Mouse (Mus musculus) heart, adult 2 months (tissue): ENCODE data around the gene Ddx52. TPM values are rescaled to one million over a fixed set of nuclear protein-coding genes. Genes with fewer than 3 reads are reported as not detected.
A peak's percentile ranks its signal among the peaks of the same experiment; 100 is the strongest.

Experiments used
- DNase-seq, 2 experiments: peaks; one replicate each; pipeline ENCODE4 v3.0.0; 2021
- H3K27ac ChIP-seq: fragments of 200-600 bp; 2 replicates; pipeline ENCODE4 v1.8.1; 2022
- H3K27me3 ChIP-seq: fragments of 200-500 bp; 2 replicates; pipeline ENCODE4 v1.6.1; 2012; ENCODE audit warnings: mild to moderate bottlenecking, low read length, inconsistent platforms, mixed read lengths; ENCODE audit not compliant: control insufficient read depth, insufficient read depth
- H3K36me3 ChIP-seq: fragments of 200-500 bp; 2 replicates; pipeline ENCODE4 v1.6.1; 2012; ENCODE audit warnings: low read length, inconsistent platforms; ENCODE audit not compliant: control insufficient read depth, insufficient read depth
- H3K4me1 ChIP-seq: fragments of 200-500 bp; 2 replicates; pipeline ENCODE4 v1.6.1; 2011; ENCODE audit warnings: low read length; ENCODE audit not compliant: control insufficient read depth, insufficient read depth
- H3K4me3 ChIP-seq: fragments of 200-600 bp; 2 replicates; pipeline ENCODE4 v1.8.1; 2022
- H3K79me2 ChIP-seq: fragments of 200-500 bp; replicated peaks from 2 replicates; pipeline ENCODE4 v1.6.1; 2012; ENCODE audit warnings: mild to moderate bottlenecking, inconsistent platforms, low read length, moderate library complexity, mixed read lengths; ENCODE audit not compliant: control insufficient read depth, insufficient read depth
- H3K9ac ChIP-seq: fragments of 200-500 bp; 2 replicates; pipeline ENCODE4 v1.6.1; 2012; ENCODE audit warnings: low read depth, mild to moderate bottlenecking, control low read depth, inconsistent platforms, low read length, mixed read lengths
- CTCF ChIP-seq: fragments of 200-600 bp; IDR thresholded peaks from 2 replicates; pipeline ENCODE4 v1.8.1; 2022; ENCODE audit warnings: antibody characterized with exemption, mild to moderate bottlenecking, moderate library complexity
- EP300 ChIP-seq: fragments of 200-500 bp; IDR thresholded peaks from 2 replicates; pipeline ENCODE4 v1.6.1; 2011; ENCODE audit warnings: low read depth, low read length, control low read depth; ENCODE audit not compliant: insufficient read depth
- POLR2A ChIP-seq: fragments of 200-500 bp; IDR thresholded peaks from 2 replicates; pipeline ENCODE4 v1.6.1; 2011; ENCODE audit warnings: mild to moderate bottlenecking, low read depth, low read length, control low read depth; ENCODE audit not compliant: insufficient read depth
- WGBS: fragments of 180-500 bp; shearing (Covaris S2); methylation state at CpG from one replicate; pipeline ENCODE4 v1.1.7; 2018; 5-methylcytosine and 5-hydroxymethylcytosine counted together
- intact Hi-C: fragments of 180-260 bp; cut with DNase I; formaldehyde crosslinking; loops from one replicate; pipeline ENCODE4 v1.15.1; 2025
- long read RNA-seq: library from polyadenylated mRNA; stranded (forward); transcript quantifications from one replicate; pipeline ENCODE4 v2.0.0, GENCODE M21; 2021
- polyA plus RNA-seq: library from polyadenylated mRNA; depleted of rRNA; stranded (reverse); fragments of >200 nt; gene quantifications from 2 replicates; pipeline ENCODE4 v1.2.3, GENCODE M21; 2012; rRNA removed
- total RNA-seq, 2 experiments: library from RNA; stranded (reverse); gene quantifications; 2 replicates each; pipeline ENCODE4 v1.2.3; 2021

Gene Ddx52
- total RNA-seq: 1 to 10 TPM; 8.9 to 9.9 TPM
- polyA plus RNA-seq: 3.3 and 6.2 TPM in 2 replicates
- long read RNA-seq, transcript Ddx52-201 (15 exons, 3,194 nt): major isoform, 18 of 20 reads
- long read RNA-seq, partial matches to known transcripts: 1 of 20 reads
- long read RNA-seq, other reads (novel, unspliced or antisense): 1 of 20 reads

- Histone ChIP-seq H3K4me1 (no peaks in the 10 kb centered on the region; the same call in 1 of the 2 replicates), H3K27ac (peak within 1 kb of the TSS; percentile 80), H3K79me2 (no peaks in the 10 kb centered on the region), H3K9ac (peak within 1 kb of the TSS; percentile 90), H3K4me3 (peak within 1 kb of the TSS; percentile 80), H3K27me3 (no peaks in the 10 kb centered on the region), H3K36me3 (peaks cover 7% of the 10 kb centered on the region)
- intact Hi-C loops: loop anchor here (1.0 kb wide), 1 partner anchor 22 kb away; the partner anchor contains the start of gene Synrg
- 1% methylated on average over 49 of the region's 49 CpGs for WGBS
- TF ChIP-seq EP300 (peak; percentile 62), POLR2A (peak; percentile 71), CTCF (no peak)
- peak; percentile 91 for DNase-seq
Measured at GRCm38 (mm10) chr11:83941950-83942840, at the start of gene Ddx52. Gene Ddx52, plus strand, starts transcription at chr11:83942062.

- Histone ChIP-seq H3K27ac (no peak overlapping the region), H3K4me3 (no peak overlapping the region), H3K27me3 (peaks cover 1% of the 10 kb centered on the region; the same call in 1 of the 2 replicates), H3K36me3 (no peaks in the 10 kb centered on the region), H3K4me1 (no peaks in the 10 kb centered on the region), H3K9ac (no peak overlapping the region), H3K79me2 (no peaks in the 10 kb centered on the region)
- DNase-seq: no peak
- intact Hi-C loops: no loop called here
- WGBS: 76% methylated on average over 9 of the region's 9 CpGs
- TF ChIP-seq EP300 (no peak), POLR2A (no peak), CTCF (no peak)
Measured at GRCm38 (mm10) chr11:83893325-83893724, 48.5 kb upstream of the Ddx52 start.

DNA sequence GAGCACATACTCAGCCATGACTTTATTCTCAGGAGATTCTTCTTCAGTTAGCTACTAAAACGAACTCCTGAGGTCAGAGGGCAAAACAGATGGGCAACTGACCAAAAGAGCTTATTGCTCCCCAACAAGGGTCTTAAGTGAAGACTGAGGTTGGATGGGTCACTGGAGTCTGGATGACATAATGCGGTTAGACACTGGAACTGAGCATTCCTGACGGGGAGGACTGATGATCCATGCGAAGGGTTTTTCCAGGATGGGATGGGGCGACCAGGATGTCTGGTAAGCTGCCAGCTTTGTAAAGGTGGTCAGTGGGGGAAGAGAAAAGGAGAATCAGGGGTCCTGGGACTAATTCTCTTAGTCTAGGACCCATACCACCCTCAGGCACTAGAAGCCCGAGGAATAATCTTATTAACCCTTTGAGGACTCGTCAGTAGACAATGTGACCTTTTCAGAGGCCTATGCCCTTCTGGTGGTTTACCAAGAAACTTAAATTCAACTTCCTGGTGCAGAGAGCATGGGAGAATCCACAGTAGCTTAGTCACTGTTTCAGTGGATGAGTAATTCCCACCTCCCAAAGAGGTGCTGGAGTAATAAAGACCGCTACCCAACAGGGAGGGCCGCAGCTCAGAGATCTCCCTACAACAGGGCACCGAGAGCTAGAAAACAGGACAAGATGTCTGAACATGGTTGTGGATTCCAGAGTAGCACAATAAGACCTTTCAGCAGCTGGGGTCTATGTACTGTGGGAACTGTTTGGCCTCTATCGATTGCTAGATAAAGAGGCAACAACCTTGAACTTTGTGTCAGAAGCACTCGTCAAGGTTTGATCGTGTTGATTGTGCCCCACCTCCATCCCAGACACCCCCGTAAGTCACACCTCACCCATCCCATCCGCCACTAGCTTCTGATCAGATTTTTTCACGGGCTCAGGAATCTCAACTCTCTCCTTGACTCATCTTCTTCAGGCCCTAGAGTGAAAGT lies 45.1 kb upstream of the Ddx52 start:
- Histone ChIP-seq H3K36me3 (no peaks in the 10 kb centered on the region), H3K27me3 (no peaks in the 10 kb centered on the region), H3K79me2 (no peaks in the 10 kb centered on the region), H3K4me3 (no peak overlapping the region), H3K27ac (no peak overlapping the region), H3K4me1 (no peaks in the 10 kb centered on the region), H3K9ac (no peak overlapping the region)
- DNase-seq: no peak
- WGBS: 73% methylated on average over 16 of the region's 16 CpGs
- TF ChIP-seq EP300: no peak
- TF ChIP-seq POLR2A: no peak
- no peak for TF ChIP-seq CTCF
- intact Hi-C loops: no loop called here

GRCm38 (mm10) chr11:83897569-83897968 lies 44.3 kb upstream of the Ddx52 start:
- Histone ChIP-seq H3K36me3 (no peaks in the 10 kb centered on the region), H3K9ac (no peak overlapping the region), H3K4me3 (no peak overlapping the region), H3K27ac (no peak overlapping the region), H3K79me2 (no peaks in the 10 kb centered on the region), H3K27me3 (no peaks in the 10 kb centered on the region; the same call in 1 of the 2 replicates), H3K4me1 (no peaks in the 10 kb centered on the region)
- DNase-seq: no peak
- 66% methylated on average over 7 of the region's 7 CpGs for WGBS
- no peak for TF ChIP-seq EP300
- TF ChIP-seq POLR2A: no peak
- no peak for TF ChIP-seq CTCF
- intact Hi-C loops: no loop called here

DNA sequence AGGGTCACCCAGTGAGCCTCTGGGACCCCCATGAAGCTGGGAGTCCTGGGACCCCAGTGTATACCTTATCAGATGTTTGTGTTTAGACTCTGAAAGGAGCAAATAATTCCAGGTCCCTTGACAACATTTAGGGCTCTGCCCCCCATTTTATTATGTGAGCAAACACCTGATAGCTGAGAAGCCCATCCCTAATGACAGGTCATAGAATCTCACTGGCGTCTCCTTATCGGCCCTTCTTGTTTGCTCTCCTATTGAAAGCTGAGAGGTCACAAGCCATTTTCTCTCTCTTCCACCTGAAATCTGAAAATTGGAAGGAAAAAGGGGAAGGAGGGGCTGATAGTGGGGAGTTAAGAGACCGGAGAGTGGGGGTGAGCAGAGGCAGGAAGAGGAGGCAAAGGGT lies 39.0 kb upstream of the Ddx52 start:
- Histone ChIP-seq H3K36me3 (no peaks in the 10 kb centered on the region), H3K27ac (no peak overlapping the region), H3K9ac (no peak overlapping the region), H3K4me1 (no peaks in the 10 kb centered on the region), H3K79me2 (no peaks in the 10 kb centered on the region), H3K27me3 (no peaks in the 10 kb centered on the region; the same call in 1 of the 2 replicates), H3K4me3 (no peak overlapping the region)
- DNase-seq: no peak
- intact Hi-C loops: no loop called here
- WGBS: 74% methylated on average over 3 of the region's 3 CpGs
- TF ChIP-seq EP300 (no peak), POLR2A (no peak), CTCF (no peak)
